Mouse (Mus musculus) heart, adult 2 months (tissue): ENCODE measurements around the gene Grik3.

Source experiments
- CTCF ChIP-seq: fragments of 200-600 bp; IDR thresholded peaks from 2 replicates; pipeline ENCODE4 v1.8.1; 2022; ENCODE audit warnings: antibody characterized with exemption, mild to moderate bottlenecking, moderate library complexity
- EP300 ChIP-seq: fragments of 200-500 bp; IDR thresholded peaks from 2 replicates; pipeline ENCODE4 v1.6.1; 2011; ENCODE audit warnings: low read depth, low read length, control low read depth; ENCODE audit not compliant: insufficient read depth

DNA sequence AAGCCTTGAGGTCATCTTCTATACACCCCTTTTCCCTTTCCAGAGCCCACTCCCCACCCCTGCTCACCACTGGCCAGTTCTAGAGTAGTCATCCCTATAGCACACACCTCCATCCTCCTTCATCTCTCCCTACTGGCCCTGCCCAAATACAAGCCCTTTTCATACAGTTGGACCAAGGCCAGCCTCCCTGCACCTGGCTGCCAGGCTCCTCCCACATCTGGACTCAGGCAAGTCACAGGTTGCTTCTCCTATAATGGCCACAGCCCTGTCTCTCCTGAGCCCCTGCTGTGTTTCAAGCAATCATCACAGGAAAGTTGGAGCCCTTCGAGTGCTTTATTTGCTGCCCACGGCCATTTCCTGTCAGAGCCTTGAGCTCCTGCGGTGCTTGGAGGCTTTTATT lies 110.8 kb downstream of the Grik3 start:
- TF ChIP-seq EP300 = no peak
- TF ChIP-seq CTCF = no peak
